Mouse (Mus musculus): ENCODE measurements around the gene Tnrc18. TPM values are rescaled to one million over a fixed set of nuclear protein-coding genes. Genes with fewer than 3 reads are reported as not detected.

The Tnrc18 gene
- total RNA-seq (2014; rRNA removed) (4.0 and 9.0 TPM in 2 replicates), polyA plus RNA-seq (2012; rRNA removed) (14.5 and 17.8 TPM in 2 replicates)

DNA sequence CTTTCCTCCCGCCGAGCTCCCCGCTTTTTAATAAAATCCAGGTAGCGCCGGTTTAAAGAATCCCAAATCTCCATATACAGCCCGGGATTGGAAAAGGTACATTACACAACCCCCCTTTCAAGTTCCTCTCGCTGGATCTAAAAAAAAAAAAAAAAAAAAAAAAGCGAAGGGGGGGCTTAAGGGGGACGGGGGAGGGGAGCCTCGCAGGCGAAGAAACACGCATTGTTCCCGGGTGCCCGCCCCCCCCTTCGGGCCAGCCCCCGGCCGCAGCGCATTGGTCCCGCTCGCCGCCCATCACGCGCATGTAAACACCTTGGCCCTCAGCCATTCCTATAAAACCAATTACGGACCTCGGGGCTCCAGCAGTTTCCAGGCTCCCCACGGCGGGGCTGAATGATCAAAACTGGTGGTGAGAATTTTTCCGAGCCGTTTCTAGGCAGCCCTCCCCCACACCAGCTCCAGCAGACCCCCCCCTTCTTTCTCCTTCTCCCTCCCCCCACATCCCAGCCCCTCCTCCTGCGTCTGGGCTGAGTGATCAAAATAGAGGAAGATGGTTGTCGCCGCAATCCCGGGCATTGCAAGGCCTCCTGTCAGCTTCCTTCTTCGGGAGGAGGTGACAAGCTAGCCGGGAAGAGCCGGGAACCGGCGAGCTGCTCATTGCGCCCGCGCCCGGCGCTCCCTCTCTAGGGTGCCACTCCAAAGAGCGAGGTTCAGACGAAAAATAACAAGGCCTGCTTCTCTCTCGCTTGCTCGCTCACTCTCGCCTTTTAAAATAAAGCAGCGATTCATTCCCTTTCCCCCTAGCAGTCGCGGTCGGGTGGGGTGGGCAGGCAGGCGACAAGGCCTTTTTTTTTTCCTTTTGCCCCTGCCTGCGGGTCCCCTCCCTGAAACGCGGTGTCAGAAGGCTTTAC lies at the start of gene Tnrc18:
Tnrc18 (minus strand) TSS at position 139 of the 911 bp plus-strand sequence.
- WGBS: under 1% methylated on average over 56 of the region's 56 CpGs
- H3K27me3 ChIP-seq (ENCODE audit: control insufficient read depth, insufficient read depth, low read length): no peaks in the 10 kb centered on the region

DNA sequence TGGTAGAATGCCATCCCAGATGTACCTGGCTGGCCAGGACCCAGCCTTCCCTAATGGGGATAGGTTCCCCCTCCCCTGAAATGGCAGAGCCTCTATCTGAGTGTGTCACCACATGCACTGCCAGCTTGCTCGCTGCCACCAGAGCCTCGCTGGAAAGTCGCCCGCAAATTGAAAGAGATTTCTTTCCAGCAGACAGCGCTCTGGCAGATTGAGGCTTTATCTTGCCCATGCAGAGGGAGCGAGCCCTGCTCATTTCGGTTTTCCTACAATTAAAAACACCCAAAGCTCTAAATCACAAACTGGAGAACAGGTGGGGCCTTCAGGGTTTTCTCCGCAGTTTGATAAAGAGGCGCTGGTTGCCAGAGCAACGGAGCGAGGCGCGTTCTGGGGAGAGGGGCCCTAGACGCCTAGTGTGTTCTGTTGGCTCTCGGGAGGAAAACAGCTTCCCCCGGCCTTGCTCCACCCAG lies 40.3 kb upstream of the Tnrc18 start:
- H3K36me3 ChIP-seq (ENCODE audit: control insufficient read depth, insufficient read depth, low read length): no peaks in the 10 kb centered on the region
- no peak overlapping the region for H3K9ac ChIP-seq (ENCODE audit: low read depth, low read length)
- no peaks in the 10 kb centered on the region for H3K27me3 ChIP-seq (ENCODE audit: control insufficient read depth, insufficient read depth, low read length)
- TF ChIP-seq CTCF (IDR thresholded peaks at IDR 0.05; ENCODE audit: low read depth, low read length) (no peak), POLR2A (IDR thresholded peaks at IDR 0.05; ENCODE audit: extremely low read depth, insufficient read depth, low read length) (no peak)
- 70% methylated on average over 16 of the region's 16 CpGs for WGBS
- H3K27ac ChIP-seq (replicated peaks; ENCODE audit: insufficient read depth, low read depth, low read length): no peak overlapping the region
- no peaks in the 10 kb centered on the region for H3K4me1 ChIP-seq (ENCODE audit: control insufficient read depth, insufficient read depth, low read length)
- no peaks in the 10 kb centered on the region for H3K79me2 ChIP-seq (ENCODE audit: control insufficient read depth, insufficient read depth, low read length)
- DNase-seq (ENCODE audit: extremely low read depth, low read depth, low spot score): no peak
- H3K4me3 ChIP-seq (ENCODE audit: insufficient read depth, low read depth, low read length): no peak overlapping the region

More for the DNA sequence above, at the start of gene Tnrc18:
- H3K79me2 ChIP-seq (ENCODE audit: control insufficient read depth, insufficient read depth, low read length): peaks cover 13% of the 10 kb centered on the region; the same call in 1 of the 2 replicates
- peak within 1 kb of the TSS; percentile 96 for H3K27ac ChIP-seq (replicated peaks; ENCODE audit: insufficient read depth, low read depth, low read length)
- peak within 1 kb of the TSS; percentile 98 for H3K9ac ChIP-seq (ENCODE audit: low read depth, low read length)
- H3K4me3 ChIP-seq (ENCODE audit: insufficient read depth, low read depth, low read length): peak within 1 kb of the TSS; percentile 94
- peak; percentile 91 for DNase-seq (ENCODE audit: extremely low read depth, low read depth, low spot score)
- TF ChIP-seq POLR2A (IDR thresholded peaks at IDR 0.05; ENCODE audit: extremely low read depth, insufficient read depth, low read length) (peak; percentile 95), CTCF (IDR thresholded peaks at IDR 0.05; ENCODE audit: low read depth, low read length) (no peak)
- peaks cover 5% of the 10 kb centered on the region for H3K4me1 ChIP-seq (ENCODE audit: control insufficient read depth, insufficient read depth, low read length)
- H3K36me3 ChIP-seq (ENCODE audit: control insufficient read depth, insufficient read depth, low read length): no peaks in the 10 kb centered on the region

DNA sequence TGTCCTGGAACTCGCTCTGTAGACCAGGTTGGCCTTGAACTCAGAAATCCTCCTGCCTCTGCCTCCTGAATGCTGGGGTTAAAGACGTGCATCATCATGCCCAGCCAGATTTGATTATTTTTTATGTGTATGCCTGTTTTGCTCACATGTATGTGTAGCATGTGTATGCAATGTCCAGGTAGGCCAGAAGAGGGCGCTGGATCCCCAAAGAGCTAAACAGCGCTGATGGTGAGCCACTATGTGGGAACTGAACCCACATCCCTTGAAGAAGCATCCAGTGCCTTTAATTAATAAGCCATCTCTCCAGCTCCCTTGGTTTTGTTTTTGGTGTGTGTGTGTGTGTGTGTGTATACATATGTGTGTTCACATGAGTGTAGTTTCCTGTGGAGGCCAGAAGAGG lies 38.9 kb upstream of the Tnrc18 start:
- WGBS: 85% methylated on average over 4 of the region's 4 CpGs
- DNase-seq (ENCODE audit: extremely low read depth, low read depth, low spot score): no peak
- Histone ChIP-seq H3K4me1 (ENCODE audit: control insufficient read depth, insufficient read depth, low read length) (no peaks in the 10 kb centered on the region), H3K27me3 (ENCODE audit: control insufficient read depth, insufficient read depth, low read length) (no peaks in the 10 kb centered on the region), H3K36me3 (ENCODE audit: control insufficient read depth, insufficient read depth, low read length) (no peaks in the 10 kb centered on the region), H3K9ac (ENCODE audit: low read depth, low read length) (no peak overlapping the region), H3K27ac (replicated peaks; ENCODE audit: insufficient read depth, low read depth, low read length) (no peak overlapping the region), H3K4me3 (ENCODE audit: insufficient read depth, low read depth, low read length) (no peak overlapping the region), H3K79me2 (ENCODE audit: control insufficient read depth, insufficient read depth, low read length) (no peaks in the 10 kb centered on the region)
- peak; percentile 18; the same call in 1 of the 2 replicates for TF ChIP-seq CTCF (IDR thresholded peaks at IDR 0.05; ENCODE audit: low read depth, low read length)
- no peak for TF ChIP-seq POLR2A (IDR thresholded peaks at IDR 0.05; ENCODE audit: extremely low read depth, insufficient read depth, low read length)

DNA sequence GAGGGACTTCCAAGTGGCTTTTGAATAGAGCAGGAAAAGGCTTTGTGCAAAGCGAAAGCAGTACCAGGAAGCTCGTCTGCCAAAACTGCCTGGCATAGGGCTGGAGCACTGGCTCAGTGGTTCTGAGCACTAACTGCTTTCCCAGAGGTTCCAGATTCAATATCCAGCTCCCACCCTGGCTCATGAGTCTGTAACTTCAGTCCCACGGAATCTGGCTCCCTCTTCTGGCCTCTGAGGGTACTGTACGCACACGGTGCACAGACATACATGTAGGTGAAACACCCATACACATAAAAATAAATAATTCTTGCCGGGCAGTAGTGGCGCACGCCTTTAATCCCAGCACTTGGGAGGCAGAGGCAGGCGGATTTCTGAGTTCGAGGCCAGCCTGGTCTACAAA lies 37.4 kb upstream of the Tnrc18 start:
- no peak overlapping the region for H3K9ac ChIP-seq (ENCODE audit: low read depth, low read length)
- H3K79me2 ChIP-seq (ENCODE audit: control insufficient read depth, insufficient read depth, low read length): no peaks in the 10 kb centered on the region
- no peak overlapping the region for H3K4me3 ChIP-seq (ENCODE audit: insufficient read depth, low read depth, low read length)
- WGBS: 80% methylated on average over 10 of the region's 10 CpGs
- H3K4me1 ChIP-seq (ENCODE audit: control insufficient read depth, insufficient read depth, low read length): no peaks in the 10 kb centered on the region
- no peaks in the 10 kb centered on the region for H3K36me3 ChIP-seq (ENCODE audit: control insufficient read depth, insufficient read depth, low read length)
- peak; percentile 75 for TF ChIP-seq CTCF (IDR thresholded peaks at IDR 0.05; ENCODE audit: low read depth, low read length)
- TF ChIP-seq POLR2A (IDR thresholded peaks at IDR 0.05; ENCODE audit: extremely low read depth, insufficient read depth, low read length): no peak
- H3K27me3 ChIP-seq (ENCODE audit: control insufficient read depth, insufficient read depth, low read length): no peaks in the 10 kb centered on the region
- DNase-seq (ENCODE audit: extremely low read depth, low read depth, low spot score): peak; percentile 32
- no peak overlapping the region for H3K27ac ChIP-seq (replicated peaks; ENCODE audit: insufficient read depth, low read depth, low read length)

DNA sequence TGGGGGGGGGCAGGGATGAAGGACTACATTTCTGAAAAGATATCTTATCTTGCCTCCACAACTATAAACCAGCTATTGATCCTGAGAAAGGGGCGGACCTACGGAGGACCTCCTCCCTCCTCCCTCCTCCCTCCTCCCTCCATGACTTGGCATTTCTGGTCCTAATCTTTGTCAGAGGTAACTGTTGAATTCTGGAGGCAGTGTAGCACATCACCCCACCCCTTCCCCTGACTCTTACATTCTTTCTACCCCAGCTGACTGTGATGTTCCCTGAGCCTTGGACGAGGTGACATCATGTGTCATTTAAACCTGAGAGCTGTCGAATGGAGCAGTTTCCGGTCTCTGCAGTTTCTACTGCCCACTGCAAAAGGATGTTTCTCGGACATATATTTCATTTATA lies 36.1 kb upstream of the Tnrc18 start:
- H3K36me3 ChIP-seq (ENCODE audit: control insufficient read depth, insufficient read depth, low read length): no peaks in the 10 kb centered on the region
- H3K9ac ChIP-seq (ENCODE audit: low read depth, low read length): no peak overlapping the region
- WGBS: 74% methylated on average over 6 of the region's 6 CpGs
- TF ChIP-seq POLR2A (IDR thresholded peaks at IDR 0.05; ENCODE audit: extremely low read depth, insufficient read depth, low read length) (no peak), CTCF (IDR thresholded peaks at IDR 0.05; ENCODE audit: low read depth, low read length) (no peak)
- no peak overlapping the region for H3K27ac ChIP-seq (replicated peaks; ENCODE audit: insufficient read depth, low read depth, low read length)
- H3K4me1 ChIP-seq (ENCODE audit: control insufficient read depth, insufficient read depth, low read length): no peaks in the 10 kb centered on the region
- no peak for DNase-seq (ENCODE audit: extremely low read depth, low read depth, low spot score)
- no peak overlapping the region for H3K4me3 ChIP-seq (ENCODE audit: insufficient read depth, low read depth, low read length)
- H3K27me3 ChIP-seq (ENCODE audit: control insufficient read depth, insufficient read depth, low read length): no peaks in the 10 kb centered on the region
- no peaks in the 10 kb centered on the region for H3K79me2 ChIP-seq (ENCODE audit: control insufficient read depth, insufficient read depth, low read length)

DNA sequence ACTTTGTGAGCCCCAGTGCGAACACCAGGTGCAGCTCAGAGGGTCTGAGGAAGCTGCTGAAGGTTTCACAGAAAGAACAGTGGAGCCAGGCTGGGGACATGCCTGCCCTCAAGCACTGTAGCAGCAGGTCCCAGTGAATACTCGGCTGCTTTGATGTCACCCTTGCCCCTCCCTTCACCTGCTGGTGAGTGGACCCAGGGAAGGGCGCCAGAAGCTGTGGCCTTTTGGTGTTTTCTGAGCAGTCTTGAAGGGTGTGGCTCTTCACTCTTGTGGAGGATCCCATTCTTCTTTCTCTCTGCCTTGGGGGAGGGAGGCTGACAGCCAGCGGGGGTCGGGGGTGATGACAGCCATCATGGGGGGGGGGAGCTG lies 34.2 kb upstream of the Tnrc18 start:
- no peaks in the 10 kb centered on the region for H3K36me3 ChIP-seq (ENCODE audit: control insufficient read depth, insufficient read depth, low read length)
- TF ChIP-seq CTCF (IDR thresholded peaks at IDR 0.05; ENCODE audit: low read depth, low read length): no peak
- TF ChIP-seq POLR2A (IDR thresholded peaks at IDR 0.05; ENCODE audit: extremely low read depth, insufficient read depth, low read length): no peak
- no peaks in the 10 kb centered on the region for H3K27me3 ChIP-seq (ENCODE audit: control insufficient read depth, insufficient read depth, low read length)
- H3K79me2 ChIP-seq (ENCODE audit: control insufficient read depth, insufficient read depth, low read length): no peaks in the 10 kb centered on the region
- no peak overlapping the region for H3K4me3 ChIP-seq (ENCODE audit: insufficient read depth, low read depth, low read length)
- H3K9ac ChIP-seq (ENCODE audit: low read depth, low read length): no peak overlapping the region
- H3K27ac ChIP-seq (replicated peaks; ENCODE audit: insufficient read depth, low read depth, low read length): no peak overlapping the region
- WGBS: 73% methylated on average over 5 of the region's 5 CpGs
- DNase-seq (ENCODE audit: extremely low read depth, low read depth, low spot score): no peak
- H3K4me1 ChIP-seq (ENCODE audit: control insufficient read depth, insufficient read depth, low read length): no peaks in the 10 kb centered on the region
